Mouse (Mus musculus) ES-Bruce4 (cell line): ENCODE measurements around the gene Spred3.
"Not testable (repeated sequence)": the region's sequence is repeated elsewhere in the genome, so short reads cannot be mapped to it uniquely, and the experiment has no call there.

Source experiments
- CTCF ChIP-seq: IDR thresholded peaks from one replicate; pipeline ENCODE4 v1.8.1; 2011; ENCODE audit warnings: low read depth, low read length
- POLR2A ChIP-seq: IDR thresholded peaks from one replicate; pipeline ENCODE4 v1.8.1; 2011; ENCODE audit warnings: low read length; ENCODE audit not compliant: insufficient read depth

DNA sequence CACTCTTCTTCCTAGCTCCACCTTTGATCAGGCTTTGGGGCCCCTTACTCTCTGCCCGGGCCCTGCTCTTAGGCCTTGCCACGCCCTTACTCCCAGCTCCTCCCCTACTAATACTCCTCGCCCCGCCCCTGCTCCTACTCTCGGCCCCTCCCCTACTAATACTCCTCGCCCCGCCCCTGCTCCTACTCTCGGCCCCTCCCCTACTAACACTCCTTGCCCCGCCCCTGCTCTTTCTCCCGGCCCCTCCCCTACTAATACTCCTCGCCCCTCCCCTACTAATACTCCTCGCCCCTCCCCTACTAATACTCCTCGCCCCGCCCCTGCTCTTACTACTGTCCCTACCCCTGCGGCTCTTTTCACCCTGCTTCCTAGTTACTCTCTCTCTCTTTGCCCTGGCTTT lies 40.8 kb upstream of the Spred3 start:
- not testable (repeated sequence) for TF ChIP-seq POLR2A, CTCF
